Mouse (Mus musculus) thymus, postnatal 10 days (tissue): ENCODE measurements around the gene Caskin2.
"Not testable (repeated sequence)": the region's sequence is repeated elsewhere in the genome, so short reads cannot be mapped to it uniquely, and the experiment has no call there.

Source experiments
- DNase-seq, 2 experiments: peaks; one replicate each; pipeline ENCODE4 v3.0.0; 2021; ENCODE audit warnings: low spot score in 2 of 2

Caskin2 gene

DNA sequence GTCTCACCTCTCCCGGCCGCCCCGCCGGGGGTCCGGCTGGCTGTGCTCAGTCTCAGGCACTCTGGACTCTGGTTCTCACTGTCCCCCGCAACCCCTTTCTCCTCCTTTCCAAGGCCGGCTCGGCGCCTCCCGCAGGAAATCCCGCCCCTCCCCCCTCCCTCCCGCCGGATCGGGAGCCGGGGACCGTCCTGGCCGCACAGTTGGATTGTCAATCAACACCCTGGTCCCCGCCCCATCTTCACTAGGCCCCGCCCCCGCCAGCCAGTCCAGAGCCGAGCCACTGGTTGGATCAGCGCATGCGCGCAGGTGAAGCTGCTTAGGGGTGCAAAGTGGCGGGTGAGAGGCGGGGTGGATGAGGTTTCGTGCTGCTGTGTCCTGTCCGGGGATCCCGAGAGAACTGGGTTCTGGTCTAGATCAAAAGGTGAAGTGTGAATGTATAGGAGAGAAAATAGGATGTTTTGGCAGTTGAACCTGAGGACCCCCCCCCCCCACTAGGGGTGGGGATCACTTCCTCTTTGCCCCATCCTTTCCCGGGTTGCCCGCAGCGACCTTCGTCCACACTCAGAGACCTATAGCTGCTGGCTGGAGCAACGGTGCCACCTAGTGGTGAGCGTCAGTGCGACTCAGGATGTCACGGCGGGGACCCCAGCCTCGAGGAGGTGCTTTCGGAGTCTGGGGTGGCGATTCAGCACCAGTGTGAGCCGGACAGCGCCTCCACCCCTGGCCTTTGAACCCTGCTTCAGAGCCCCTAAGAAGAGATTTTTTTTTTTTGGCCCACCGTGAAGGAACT, at the start of gene Caskin2:
Gene Caskin2, minus strand, starts transcription at position 133 of the 790 bp plus-strand sequence.
- DNase-seq = peak; percentile 93 to 98

DNA sequence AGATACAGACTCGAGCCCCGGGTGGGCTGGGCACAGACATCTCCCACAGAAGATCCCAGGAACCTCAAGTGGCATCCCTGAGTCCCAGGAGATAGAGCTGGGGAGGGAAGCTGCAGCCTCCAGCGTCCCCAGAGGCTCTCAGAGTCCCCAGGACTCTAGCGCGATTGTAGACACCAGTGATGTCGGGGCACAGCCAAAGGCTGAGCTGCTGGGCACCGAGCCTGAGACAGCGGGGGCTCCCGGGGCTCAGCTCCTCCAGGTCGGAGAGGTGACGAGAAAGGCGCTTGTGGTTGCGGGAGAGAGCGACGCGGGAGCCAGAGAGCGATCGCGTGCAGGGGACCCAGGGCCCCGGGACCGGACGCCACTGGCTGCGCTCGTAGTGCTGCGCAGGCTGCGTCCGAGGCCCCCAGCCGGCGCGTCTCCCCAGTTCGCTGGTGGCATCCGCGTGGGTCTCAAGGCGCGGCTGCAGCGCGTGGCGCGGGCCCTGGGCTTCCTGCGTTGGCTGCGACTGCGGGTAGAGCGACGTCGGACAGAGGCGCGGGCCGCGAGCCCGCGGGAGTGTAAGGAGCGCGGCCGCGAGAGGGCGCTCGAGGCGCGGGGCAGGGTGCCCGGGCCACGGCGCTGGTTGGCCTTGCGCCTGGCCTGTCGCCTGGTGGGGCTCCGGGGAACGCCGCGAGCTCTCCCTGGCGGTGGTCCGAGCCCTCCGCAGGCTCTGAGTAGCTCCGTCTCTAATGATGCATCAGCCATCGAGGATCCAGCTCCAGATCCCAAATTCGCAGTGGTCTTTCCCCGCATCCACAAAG, 45.9 kb upstream of the Caskin2 start:
- DNase-seq = peak; percentile 67 to 89

DNA sequence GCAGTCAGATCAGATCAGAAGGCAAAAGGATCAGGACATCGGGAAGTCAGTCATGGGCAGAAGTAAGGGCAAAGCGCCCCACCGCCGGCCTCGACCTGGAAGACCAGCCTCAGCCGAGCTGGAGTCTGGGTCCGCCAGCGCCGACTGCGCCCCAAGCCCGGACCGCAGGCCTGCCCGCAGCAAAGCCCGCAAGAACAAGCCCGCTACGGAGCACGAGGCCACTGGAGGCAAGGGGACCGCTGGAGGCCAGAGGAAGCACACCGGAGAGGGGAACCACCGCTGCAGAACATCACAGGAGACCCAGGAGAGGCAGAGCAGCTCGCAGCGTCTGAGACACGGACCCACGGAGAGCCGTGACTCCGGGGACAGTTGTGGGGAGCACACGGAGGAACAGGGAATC, 44.9 kb upstream of the Caskin2 start, which contains the start of gene Myo15b:
Gene Myo15b, plus strand, starts transcription at position 53 of the 400 bp plus-strand sequence.
- DNase-seq = no peak

DNA sequence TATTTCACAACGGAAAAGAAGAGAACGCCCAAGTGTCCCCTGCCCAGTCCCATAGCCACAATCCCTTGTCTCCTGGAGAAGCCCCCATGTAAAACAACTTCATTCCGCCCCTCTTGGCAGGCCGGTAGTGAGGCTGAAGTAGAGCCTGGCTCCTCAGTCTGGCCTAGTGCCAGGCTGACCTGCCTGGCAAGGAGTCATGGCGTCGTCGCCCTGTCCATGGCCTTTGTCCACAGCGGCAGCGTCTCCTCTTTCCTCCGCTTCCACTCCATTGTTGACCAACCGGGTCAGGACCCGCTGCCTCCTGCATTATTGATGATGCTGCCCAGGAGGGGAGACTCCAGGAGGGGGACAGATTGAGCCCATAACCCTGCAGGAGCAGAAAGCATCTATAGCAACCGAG, 44.5 kb upstream of the Caskin2 start:
- no peak for DNase-seq

DNA sequence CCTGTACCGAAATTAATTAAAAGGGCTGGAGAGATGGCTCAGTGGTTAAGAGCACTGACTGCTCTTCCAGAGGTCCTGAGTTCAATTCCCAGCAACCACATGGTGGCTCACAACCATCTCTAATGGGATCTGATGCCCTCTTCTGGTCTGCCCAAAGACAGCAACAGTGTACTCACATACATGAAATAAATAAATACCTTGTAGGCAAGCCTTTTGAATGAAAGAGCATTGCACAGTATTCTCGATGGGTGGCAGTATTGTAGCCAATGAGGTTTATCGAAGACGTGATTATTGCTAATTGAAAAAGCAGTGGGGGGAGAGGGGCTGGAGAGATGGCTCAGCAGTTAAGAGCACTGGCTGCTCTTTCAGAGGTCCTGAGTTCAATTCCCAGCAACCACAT, 43.7 kb upstream of the Caskin2 start:
- not testable (repeated sequence) for DNase-seq

DNA sequence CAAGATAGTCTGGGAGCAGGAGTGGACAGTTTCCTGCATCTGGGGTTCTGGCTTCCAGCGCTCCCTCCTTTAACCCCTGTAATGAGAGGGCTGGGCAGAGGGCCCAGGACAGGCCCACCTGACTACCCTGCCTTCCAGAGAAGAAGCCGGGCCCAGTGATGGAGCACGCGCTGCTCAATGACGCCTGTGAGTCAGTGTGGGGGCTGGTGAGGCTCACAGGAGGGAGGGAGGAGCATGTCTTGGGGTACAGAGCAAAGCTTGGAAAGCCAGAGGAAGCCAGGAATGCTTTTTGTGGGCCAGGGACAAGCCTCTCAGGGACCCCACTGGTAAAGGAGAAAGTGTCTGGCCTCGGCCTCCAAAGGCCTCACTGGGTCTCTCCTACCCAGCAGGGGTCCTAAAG, 41.2 kb upstream of the Caskin2 start:
- no peak for DNase-seq

DNA sequence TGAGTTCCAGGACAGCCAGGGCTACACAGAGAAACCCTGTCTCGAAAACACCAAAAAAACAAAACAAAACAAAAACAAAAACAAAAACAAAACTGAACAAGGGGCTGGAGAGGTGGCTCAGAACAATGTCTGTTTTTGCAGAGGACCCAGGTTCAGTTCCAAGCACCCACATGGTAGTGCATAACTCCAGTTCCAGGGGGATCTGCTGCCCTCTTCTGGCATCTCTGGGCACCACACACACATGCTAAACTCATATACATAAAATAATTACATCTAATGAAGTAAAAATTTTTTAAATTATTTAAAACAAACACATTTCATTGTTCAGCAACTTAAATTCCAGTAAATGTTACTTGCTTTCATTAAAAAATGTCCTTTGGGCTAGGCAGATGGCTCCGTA, 32.4 kb upstream of the Caskin2 start:
- DNase-seq = no peak

DNA sequence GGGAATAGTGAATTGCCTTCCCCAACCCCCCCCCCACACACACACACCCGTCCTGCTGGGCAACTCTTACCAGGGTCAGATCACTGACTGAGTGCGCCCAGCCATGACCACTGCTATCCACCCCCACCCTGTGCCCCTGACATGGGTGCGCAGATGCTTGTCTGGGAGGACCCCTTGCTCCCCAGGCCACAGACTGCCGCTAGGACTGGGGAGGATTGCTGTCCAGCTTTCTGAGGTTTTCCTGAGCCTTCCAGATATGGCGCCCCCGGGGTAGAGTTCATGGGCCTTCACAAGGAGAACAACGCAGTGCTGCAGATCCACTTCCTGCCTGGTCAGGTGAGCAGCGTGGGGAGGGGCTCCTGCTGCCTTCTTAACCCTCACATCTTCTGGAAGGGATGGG, 30.8 kb upstream of the Caskin2 start:
- no peak for DNase-seq

DNA sequence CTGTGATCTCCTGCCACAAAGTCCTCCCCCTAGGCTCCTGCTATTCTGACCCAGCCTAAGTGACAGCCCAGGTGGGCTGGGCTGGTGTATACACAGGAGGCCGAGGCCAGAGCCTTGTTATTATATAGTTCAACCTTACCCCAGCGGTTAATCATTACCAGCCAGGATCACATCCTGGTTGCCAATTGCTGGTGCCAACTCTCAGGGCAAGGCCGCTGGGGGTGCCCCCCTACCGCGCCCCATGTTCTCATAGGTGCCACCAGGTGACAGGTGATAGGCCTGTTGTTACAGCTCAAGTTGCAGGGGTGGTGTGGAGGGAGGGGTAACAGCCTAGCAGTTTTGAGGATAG, 30.4 kb upstream of the Caskin2 start:
- no peak for DNase-seq

DNA sequence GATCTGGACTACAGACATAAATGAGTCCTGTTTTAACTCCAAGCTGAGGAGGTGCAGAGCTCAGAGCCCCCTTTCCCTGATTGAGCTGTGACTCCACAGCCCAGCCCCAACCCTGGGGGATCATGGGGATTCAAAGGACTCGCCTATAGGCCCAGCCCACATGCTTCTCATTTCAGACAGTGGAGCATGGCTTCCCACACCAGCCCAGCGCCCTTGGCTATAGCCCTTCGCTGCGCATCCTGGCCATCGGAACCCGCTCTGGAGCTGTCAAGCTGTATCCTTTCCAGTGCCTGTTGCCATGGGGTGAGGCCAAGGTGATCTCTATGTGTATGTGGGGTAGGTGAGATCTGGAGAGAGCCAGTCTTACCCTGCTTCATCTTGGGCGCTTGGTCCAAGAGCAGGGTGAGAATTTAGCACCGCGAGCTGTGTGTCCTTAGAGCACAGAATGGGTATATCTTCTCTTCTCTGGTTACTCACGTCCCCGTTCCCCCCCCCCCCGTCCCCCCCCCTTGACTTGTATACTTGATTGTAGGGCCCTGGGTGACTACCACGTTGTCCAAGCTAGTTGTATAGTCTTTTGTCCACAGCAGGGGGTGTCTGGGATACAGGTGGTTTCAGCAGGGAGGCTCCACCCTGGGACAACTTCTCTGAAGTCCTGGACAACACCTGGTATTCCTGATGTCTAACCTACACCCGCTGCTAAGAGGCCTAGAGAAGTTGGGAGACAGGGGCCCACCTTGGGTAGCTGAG, 29.9 kb upstream of the Caskin2 start:
- no peak for DNase-seq

DNA sequence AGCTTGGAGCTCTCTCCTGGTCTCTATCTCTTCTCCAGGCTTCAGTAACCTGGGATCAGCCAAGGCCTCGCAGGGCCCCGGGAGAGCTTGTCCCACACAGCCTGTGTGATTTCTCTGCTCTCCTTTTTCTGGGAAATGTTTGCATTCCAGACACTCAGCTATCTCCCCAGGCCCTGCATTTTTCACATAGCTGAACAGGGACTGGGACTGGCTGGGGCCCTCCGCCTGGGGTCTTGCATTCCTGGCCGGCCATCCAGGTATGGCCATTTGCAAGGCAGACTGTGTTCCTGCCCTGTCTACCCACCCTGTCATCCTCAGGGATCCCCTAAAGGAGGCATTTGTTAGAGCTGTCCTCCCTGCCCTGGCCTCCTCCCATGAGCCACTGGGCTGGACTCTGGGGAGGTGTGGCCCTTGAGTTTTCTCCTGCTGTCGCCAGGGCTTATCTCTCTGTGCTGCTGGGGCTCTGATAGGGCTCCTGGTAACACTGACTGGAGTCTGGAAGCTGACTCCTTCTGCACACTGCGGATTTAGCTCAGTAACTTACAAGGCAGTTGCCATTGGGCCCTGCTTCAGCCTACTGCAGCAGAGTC, 28.6 kb upstream of the Caskin2 start:
- no peak for DNase-seq

DNA sequence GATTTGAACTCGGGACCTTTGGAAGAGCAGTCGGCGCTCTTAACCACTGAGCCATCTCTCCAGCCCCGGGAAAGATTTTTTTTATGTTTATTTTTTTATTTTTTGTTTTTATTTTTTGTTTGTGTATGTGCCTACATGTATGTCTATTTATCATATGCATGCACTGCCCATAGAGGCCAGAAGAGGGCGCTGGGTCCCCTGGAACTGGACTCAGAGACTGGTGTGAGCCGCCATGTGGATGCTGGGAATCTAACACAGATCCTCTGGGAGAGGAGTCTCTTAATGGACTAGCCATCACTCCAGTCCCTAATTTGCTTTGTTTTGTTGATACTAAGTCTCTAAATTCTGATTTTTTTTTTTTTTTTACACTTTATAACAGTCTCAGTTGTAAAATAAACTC, 27.6 kb upstream of the Caskin2 start:
- no peak for DNase-seq

DNA sequence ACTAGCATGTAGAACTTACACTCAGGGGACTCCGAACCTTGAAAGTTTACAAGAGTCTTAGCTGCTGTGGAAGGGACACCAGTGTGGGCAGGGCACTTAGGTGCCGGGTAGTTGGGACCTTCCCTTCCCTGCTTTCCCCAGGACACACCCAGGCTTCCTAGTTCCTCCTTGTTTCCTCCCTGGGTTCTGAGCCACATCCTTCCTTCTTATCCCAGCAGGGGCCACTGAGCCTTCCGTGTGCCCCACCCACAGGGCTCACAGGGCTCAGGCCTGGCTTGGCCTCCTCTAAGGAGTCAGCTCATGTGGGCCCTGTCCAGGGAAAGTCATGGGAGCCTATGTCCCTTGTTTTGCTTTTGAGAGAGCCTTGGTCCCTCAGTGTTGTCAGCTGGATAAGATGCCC, 26.3 kb upstream of the Caskin2 start:
- no peak for DNase-seq

DNA sequence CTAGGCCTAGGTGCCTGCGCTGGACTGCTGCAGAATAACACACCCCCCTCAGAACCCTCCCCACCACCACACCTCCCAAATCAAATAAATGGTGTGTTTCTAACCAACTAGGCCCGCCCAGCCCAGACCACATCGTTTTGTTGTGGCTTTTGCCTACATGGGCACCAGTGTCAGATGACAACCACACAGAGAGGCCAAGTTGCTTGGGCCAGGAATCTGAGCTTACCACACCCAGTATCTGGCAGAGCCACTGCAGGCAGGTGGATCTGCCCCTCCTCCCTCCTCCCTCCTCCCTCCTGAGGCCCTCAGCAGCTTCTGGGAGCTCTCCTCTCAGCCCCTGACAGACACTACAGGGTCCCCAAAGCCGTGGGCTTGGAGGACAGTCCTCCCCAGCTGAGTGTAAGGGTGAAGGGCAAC, 25.5 kb upstream of the Caskin2 start:
- DNase-seq = no peak

DNA sequence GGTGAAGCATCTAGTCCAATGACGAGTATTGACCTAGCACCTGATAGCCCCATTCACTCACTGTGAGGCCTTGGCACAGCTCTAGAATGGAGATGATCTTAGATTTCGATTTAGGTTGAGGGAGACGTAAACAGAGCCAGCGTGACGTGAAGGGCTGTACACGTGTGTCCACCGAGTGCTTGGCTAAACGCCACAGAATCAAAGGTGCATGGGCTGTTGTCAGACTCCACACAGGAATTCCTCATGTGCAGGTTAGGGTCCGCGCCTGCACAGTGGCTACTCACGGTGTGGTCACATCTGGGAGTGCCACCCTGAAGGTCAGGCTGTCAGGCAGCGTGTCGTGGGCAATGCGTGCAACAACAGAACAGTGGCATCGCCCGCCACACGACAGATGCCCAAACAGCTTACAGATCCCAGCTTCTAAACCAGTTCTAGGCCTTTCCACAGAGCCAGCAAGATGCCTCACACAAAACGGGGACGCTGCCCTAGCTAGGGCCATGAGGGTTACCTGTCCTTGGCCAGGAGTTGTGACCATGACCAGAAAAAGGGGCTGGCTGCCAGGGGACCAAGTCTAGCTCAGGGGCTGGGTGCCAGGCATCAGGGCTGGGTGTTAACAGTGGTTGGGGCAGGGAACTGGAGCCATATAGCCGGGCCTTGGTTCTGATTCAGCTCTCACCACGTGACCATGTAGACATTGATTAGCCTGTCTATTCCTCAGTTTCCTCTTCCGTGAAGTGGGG, 24.3 kb upstream of the Caskin2 start:
- no peak for DNase-seq

DNA sequence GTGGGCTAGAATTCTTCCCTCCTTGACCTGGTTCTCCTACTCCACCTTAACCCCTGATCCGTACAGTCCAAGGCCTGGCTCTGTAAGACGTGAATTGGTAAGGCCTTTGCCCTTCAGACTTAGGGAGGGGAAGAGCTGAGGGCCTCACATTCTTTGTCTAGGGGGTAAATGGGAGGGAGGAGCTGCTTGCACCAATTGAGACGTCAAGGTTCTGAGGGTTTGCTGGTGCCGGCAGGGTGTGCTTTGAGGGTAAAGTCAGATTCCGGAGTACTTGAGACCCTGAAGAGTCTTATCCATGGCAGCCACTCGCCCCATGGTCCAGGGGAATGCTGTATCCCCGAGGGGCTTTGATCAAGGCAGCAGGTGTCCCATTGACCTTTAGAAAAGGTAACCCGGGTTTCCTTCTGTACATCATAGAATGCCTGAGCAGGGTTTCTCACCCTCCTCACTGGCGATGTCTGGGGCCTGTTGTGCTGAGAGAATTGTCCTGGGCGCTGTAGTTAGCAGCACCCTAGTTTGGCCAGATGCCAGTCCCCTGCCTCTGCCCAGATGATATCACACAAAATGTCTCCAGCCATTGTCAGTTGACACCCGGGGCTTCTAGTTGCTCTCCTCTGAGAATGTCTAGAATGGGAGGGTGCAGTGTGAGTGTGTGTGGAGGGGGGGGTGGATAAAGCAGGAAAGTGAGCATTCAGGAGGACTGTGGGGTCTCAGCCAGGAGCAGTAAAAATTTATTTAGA, 23.4 kb upstream of the Caskin2 start:
- DNase-seq = no peak

DNA sequence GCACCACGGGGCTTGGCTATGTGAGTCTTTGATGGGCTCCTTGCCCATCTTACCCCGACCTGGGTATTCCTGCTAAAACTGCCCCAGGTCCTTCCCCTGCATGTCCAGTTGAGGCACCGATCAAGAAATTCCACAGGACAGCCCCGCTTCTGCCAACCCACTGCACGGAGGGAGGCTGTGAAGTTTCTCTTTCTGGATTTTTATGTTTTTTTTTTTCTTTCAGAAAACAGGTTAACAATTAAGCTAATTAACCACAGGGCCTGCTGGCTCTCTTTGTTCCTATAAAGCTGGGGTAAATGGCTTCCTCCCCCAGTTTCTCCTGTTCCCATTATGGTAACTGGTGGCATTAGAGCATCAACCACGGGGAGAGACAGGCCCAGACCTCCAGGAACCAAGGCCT, 20.6 kb upstream of the Caskin2 start:
- DNase-seq = no peak

DNA sequence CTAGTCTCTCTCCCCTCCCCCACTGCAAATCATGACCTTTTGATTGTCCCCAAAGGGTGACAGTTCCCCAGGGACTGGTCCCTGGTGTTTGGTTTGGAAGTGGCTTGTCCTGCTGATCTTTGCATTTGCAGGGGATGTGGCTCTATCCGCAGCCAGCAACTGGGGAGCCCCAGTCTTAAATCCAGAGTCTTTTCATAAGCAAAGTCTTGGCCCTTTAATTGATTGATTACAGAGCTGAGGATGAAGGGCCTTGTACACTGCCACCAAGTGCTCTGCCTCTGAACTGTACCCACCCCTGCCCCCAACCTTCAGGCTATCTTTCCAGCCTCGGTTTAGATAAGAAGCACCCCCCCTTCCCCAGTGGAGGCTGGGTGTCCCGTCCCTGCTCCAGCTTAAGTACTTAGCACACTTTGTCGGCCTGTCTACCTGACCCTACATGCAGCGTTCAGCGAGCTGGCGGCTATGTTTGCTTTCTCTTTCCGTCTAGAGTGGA, 19.6 kb upstream of the Caskin2 start:
- DNase-seq = no peak

DNA sequence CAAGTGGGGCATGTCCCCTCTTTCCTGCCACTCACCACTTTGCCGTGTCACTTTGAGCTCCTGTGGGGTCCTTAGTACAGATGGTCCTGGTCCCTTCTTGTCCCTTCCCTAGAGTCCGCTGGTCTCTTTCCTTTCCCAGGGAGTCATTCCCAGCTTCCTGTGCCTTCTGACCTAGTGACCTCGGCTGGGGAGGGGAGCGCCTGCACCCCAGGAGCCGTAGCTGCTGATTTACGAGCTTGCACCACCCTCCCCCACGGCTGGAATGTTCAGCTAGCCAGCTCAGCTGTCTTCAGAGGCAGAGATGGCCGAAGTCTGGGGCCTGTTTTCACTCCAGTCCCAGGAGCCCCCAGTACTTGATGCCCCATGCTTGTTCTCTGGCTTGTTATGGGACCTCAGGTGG, 19.1 kb upstream of the Caskin2 start:
- DNase-seq = no peak

DNA sequence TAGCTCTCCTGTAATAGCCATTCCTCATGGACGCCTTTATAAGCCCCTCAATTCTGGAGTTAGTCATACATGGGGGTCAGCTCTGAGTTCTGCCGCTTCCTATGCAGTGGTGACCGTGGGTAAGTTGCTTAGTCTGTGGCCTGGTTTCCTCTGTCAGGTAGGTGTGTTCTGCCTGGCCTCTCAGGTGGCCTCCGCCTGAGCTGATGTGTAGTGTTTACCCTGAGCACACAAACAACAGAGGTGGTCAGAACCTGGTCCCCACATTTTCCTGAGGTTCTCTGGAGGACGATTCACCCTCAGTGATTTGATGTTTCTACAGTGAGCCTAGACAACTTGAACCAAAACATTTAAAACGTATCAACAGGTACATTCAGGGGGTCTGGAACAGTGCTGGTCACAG, 18.6 kb upstream of the Caskin2 start:
- no peak for DNase-seq

DNA sequence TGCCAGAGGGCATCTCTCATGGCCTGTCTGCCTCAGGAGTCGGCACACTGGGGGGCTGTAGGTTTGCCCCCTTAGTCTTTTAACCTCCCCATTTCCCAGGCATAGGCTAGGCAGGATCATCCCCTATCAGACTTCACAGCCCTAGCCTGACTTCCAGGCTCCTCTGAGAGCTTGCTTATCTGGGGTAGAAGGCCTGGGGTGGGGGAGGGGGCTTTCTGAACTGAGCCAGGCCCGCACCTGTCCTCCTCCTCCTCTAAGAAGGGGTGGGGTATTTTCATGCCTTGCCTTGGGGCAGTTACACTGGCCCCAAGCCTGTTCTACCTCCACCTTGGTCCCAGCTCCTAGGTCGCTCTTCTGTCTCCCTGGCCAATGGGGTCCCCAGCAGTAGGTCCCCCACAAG, 18.1 kb upstream of the Caskin2 start:
- no peak for DNase-seq
